Mouse (Mus musculus): Measurements from ENCODE around the gene Gm6408.
A peak's percentile ranks its signal among the peaks of the same experiment; 100 is the strongest.
"Not testable (repeated sequence)": the region's sequence is repeated elsewhere in the genome, so short reads cannot be mapped to it uniquely, and the experiment has no call there.

The Gm6408 gene

DNA sequence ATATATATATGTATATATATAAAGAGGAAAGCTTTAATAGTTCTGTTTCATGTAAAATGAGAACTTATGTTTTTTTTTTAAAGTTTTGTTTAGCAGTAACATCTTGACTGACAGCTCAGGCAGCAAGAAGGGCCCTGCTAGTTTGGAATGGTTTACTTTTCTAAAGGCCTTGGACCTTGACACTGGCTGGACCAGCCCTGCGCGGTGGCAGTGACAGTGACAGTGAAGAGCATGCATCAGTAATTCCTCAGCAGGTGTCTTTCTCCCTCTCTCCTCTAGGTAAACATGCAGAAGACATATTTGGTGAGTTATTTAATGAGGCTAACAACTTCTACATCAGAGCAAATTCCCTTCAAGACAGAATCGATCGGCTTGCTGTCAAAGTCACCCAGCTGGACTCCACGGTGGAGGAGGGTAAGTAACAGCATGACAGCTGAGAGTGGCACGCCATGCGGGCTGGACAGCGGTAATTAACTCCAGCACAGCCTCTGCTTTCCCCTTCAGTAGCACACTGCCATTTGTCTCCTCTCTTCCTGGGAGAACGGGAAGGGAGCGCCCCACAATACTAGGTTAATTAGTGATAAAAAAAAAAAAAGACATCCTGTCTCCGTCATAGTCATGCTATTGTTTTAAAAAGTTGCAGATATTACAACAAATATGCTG is 30.0 kb upstream of the Gm6408 start:
- Histone ChIP-seq H3K4me1 (replicated peaks; ENCODE audit: low read depth, low read length) (no peaks in the 10 kb centered on the region), H3K36me3 (ENCODE audit: insufficient read depth, low read length) (peaks cover 67% of the 10 kb centered on the region), H3K27me3 (ENCODE audit: insufficient read depth, low read length) (no peaks in the 10 kb centered on the region), H3K4me3 (replicated peaks; ENCODE audit: low read length) (no peak overlapping the region), H3K9me3 (ENCODE audit: low read length) (peaks cover 23% of the 10 kb centered on the region)
- no peak for TF ChIP-seq CTCF (conservative IDR thresholded peaks at IDR 0.05; ENCODE audit: low read length)
- TF ChIP-seq NANOG (IDR thresholded peaks at IDR 0.05; ENCODE audit: borderline replicate concordance, low read length): no peak
- no peak for TF ChIP-seq POU5F1 (IDR thresholded peaks at IDR 0.05; ENCODE audit: borderline replicate concordance, low read length)

- no peaks in the 10 kb centered on the region for H3K27me3 ChIP-seq (ENCODE audit: insufficient read depth, low read length)
- H3K4me1 ChIP-seq (replicated peaks; ENCODE audit: low read depth, low read length): no peaks in the 10 kb centered on the region
- peaks cover 65% of the 10 kb centered on the region for H3K36me3 ChIP-seq (ENCODE audit: insufficient read depth, low read length)
- H3K4me3 ChIP-seq (replicated peaks; ENCODE audit: low read length): no peak overlapping the region
- H3K9me3 ChIP-seq (ENCODE audit: low read length): peaks cover 5% of the 10 kb centered on the region; the same call in 1 of the 2 replicates
- TF ChIP-seq NANOG (IDR thresholded peaks at IDR 0.05; ENCODE audit: borderline replicate concordance, low read length) (no peak), POU5F1 (IDR thresholded peaks at IDR 0.05; ENCODE audit: borderline replicate concordance, low read length) (no peak), CTCF (conservative IDR thresholded peaks at IDR 0.05; ENCODE audit: low read length) (no peak)
Observed at GRCm38 (mm10) chr5:146453556-146453955, 28.2 kb upstream of the Gm6408 start.

DNA sequence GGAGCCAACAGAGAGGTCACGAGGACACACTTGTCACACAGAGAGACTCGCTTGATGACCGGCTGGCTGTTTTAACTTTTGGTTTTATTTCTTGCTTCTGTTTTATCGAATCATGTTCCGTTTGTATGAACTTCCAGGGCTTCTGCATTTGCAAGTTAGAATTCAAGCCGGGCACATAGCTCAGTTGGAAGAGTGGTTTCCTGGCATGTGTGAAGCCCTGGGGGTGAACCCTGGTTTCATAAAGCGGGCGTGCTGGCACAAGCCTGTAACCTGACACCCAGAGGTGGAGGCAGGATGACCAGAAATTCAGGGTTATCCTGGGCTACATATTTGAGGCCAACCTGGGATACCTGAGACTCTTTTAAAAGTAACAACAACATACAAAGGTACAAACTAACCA is 20.2 kb upstream of the Gm6408 start:
- Histone ChIP-seq H3K4me1 (replicated peaks; ENCODE audit: low read depth, low read length) (peaks cover 17% of the 10 kb centered on the region), H3K27me3 (ENCODE audit: insufficient read depth, low read length) (no peaks in the 10 kb centered on the region), H3K4me3 (replicated peaks; ENCODE audit: low read length) (no peak overlapping the region), H3K9me3 (ENCODE audit: low read length) (no peaks in the 10 kb centered on the region), H3K36me3 (ENCODE audit: insufficient read depth, low read length) (peaks cover 80% of the 10 kb centered on the region)
- no peak for TF ChIP-seq POU5F1 (IDR thresholded peaks at IDR 0.05; ENCODE audit: borderline replicate concordance, low read length)
- TF ChIP-seq CTCF (conservative IDR thresholded peaks at IDR 0.05; ENCODE audit: low read length): no peak
- TF ChIP-seq NANOG (IDR thresholded peaks at IDR 0.05; ENCODE audit: borderline replicate concordance, low read length): no peak

GRCm38 (mm10) chr5:146466663-146467062 is 15.1 kb upstream of the Gm6408 start:
- no peak overlapping the region for H3K4me3 ChIP-seq (replicated peaks; ENCODE audit: low read length)
- no peaks in the 10 kb centered on the region for H3K27me3 ChIP-seq (ENCODE audit: insufficient read depth, low read length)
- H3K36me3 ChIP-seq (ENCODE audit: insufficient read depth, low read length): peaks cover 84% of the 10 kb centered on the region
- H3K4me1 ChIP-seq (replicated peaks; ENCODE audit: low read depth, low read length): peaks cover 9% of the 10 kb centered on the region
- no peaks in the 10 kb centered on the region for H3K9me3 ChIP-seq (ENCODE audit: low read length)
- TF ChIP-seq POU5F1 (IDR thresholded peaks at IDR 0.05; ENCODE audit: borderline replicate concordance, low read length) (no peak), NANOG (IDR thresholded peaks at IDR 0.05; ENCODE audit: borderline replicate concordance, low read length) (no peak), CTCF (conservative IDR thresholded peaks at IDR 0.05; ENCODE audit: low read length) (no peak)

- H3K36me3 ChIP-seq (ENCODE audit: insufficient read depth, low read length): peaks cover 78% of the 10 kb centered on the region
- no peaks in the 10 kb centered on the region for H3K9me3 ChIP-seq (ENCODE audit: low read length)
- no peak overlapping the region for H3K4me3 ChIP-seq (replicated peaks; ENCODE audit: low read length)
- H3K27me3 ChIP-seq (ENCODE audit: insufficient read depth, low read length): no peaks in the 10 kb centered on the region
- TF ChIP-seq CTCF (conservative IDR thresholded peaks at IDR 0.05; ENCODE audit: low read length) (no peak), NANOG (IDR thresholded peaks at IDR 0.05; ENCODE audit: borderline replicate concordance, low read length) (no peak), POU5F1 (IDR thresholded peaks at IDR 0.05; ENCODE audit: borderline replicate concordance, low read length) (no peak)
- peaks cover 8% of the 10 kb centered on the region for H3K4me1 ChIP-seq (replicated peaks; ENCODE audit: low read depth, low read length)
Observed at GRCm38 (mm10) chr5:146468311-146468710, 13.5 kb upstream of the Gm6408 start.

DNA sequence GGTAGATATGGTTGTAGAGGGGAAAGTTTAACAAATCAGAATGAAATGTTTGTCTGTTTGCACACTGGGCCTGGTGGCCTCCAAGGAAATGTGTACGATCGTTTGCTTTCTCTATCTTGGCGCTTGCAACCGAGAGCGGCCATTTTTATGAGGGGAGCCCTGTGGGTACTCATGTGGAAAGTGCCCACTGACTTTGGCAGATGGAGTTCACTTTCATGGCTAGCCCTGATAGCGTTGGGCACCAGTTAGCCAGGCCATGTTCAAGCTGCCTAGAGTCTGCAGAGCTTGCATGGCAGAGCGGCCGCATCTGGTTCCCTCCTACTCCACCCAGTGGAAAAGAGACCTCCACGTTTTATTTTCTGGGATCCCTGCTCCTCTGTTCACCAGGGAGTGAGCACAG is 10.9 kb upstream of the Gm6408 start:
- Histone ChIP-seq H3K4me3 (replicated peaks; ENCODE audit: low read length) (no peak overlapping the region), H3K9me3 (ENCODE audit: low read length) (no peaks in the 10 kb centered on the region), H3K4me1 (replicated peaks; ENCODE audit: low read depth, low read length) (peaks cover 8% of the 10 kb centered on the region), H3K36me3 (ENCODE audit: insufficient read depth, low read length) (peaks cover 62% of the 10 kb centered on the region), H3K27me3 (ENCODE audit: insufficient read depth, low read length) (no peaks in the 10 kb centered on the region)
- TF ChIP-seq CTCF (conservative IDR thresholded peaks at IDR 0.05; ENCODE audit: low read length) (no peak), POU5F1 (IDR thresholded peaks at IDR 0.05; ENCODE audit: borderline replicate concordance, low read length) (no peak)

- Histone ChIP-seq H3K9me3 (ENCODE audit: low read length) (no peaks in the 10 kb centered on the region), H3K36me3 (ENCODE audit: insufficient read depth, low read length) (peaks cover 58% of the 10 kb centered on the region), H3K27me3 (ENCODE audit: insufficient read depth, low read length) (no peaks in the 10 kb centered on the region), H3K4me3 (replicated peaks; ENCODE audit: low read length) (no peak overlapping the region), H3K4me1 (replicated peaks; ENCODE audit: low read depth, low read length) (peaks cover 8% of the 10 kb centered on the region)
- TF ChIP-seq POU5F1 (IDR thresholded peaks at IDR 0.05; ENCODE audit: borderline replicate concordance, low read length): no peak
- no peak for TF ChIP-seq CTCF (conservative IDR thresholded peaks at IDR 0.05; ENCODE audit: low read length)
- TF ChIP-seq NANOG (IDR thresholded peaks at IDR 0.05; ENCODE audit: borderline replicate concordance, low read length): no peak
Observed at GRCm38 (mm10) chr5:146471311-146471710, 10.5 kb upstream of the Gm6408 start.

DNA sequence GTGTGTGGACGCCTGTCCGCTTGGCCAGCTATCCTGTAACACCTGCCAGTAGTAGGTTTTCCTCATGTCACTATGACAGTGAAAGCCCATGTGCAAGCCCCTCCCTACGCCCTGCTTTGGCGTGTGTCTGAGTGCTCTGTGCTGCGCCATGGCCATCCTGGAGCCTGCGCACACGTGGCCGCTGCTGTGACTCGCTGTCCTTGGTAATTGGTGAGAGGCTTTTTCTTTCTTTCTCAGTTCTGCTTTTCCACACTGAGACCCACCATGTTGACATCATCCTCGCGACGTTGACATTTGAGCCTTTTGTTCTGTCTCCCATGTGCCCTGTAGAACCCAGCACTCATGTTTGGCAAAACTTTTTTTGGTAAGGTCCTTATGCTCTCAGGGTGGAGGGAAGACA is 9.9 kb upstream of the Gm6408 start:
- no peaks in the 10 kb centered on the region for H3K9me3 ChIP-seq (ENCODE audit: low read length)
- H3K4me1 ChIP-seq (replicated peaks; ENCODE audit: low read depth, low read length): peaks cover 8% of the 10 kb centered on the region
- no peak overlapping the region for H3K4me3 ChIP-seq (replicated peaks; ENCODE audit: low read length)
- no peak for TF ChIP-seq NANOG (IDR thresholded peaks at IDR 0.05; ENCODE audit: borderline replicate concordance, low read length)
- TF ChIP-seq POU5F1 (IDR thresholded peaks at IDR 0.05; ENCODE audit: borderline replicate concordance, low read length): no peak
- no peak for TF ChIP-seq CTCF (conservative IDR thresholded peaks at IDR 0.05; ENCODE audit: low read length)
- H3K36me3 ChIP-seq (ENCODE audit: insufficient read depth, low read length): peaks cover 52% of the 10 kb centered on the region
- no peaks in the 10 kb centered on the region for H3K27me3 ChIP-seq (ENCODE audit: insufficient read depth, low read length)

DNA sequence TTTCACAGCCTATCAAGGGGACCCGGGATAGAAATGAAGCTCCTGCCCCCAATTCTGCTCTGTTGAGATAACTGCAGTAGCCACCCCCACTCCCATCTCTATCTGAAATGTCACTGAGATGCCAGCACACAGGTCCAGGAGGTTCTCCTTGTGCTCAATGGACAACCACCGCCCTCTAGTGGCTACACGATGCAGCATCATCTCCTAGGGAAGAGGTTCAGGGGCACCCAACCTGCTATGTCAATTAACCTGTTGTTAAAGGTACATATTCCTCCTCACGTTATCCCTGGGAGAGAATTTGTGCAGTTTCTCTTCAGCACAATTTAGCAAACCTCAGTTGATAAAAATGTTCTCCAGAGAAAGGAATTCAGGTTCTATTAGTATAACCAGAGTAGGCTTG is 2.2 kb upstream of the Gm6408 start:
- H3K27me3 ChIP-seq (ENCODE audit: insufficient read depth, low read length); H3K4me3 ChIP-seq (replicated peaks; ENCODE audit: low read length); H3K9me3 ChIP-seq (ENCODE audit: low read length); H3K4me1 ChIP-seq (replicated peaks; ENCODE audit: low read depth, low read length); H3K36me3 ChIP-seq (ENCODE audit: insufficient read depth, low read length): not testable (repeated sequence)
- TF ChIP-seq CTCF (conservative IDR thresholded peaks at IDR 0.05; ENCODE audit: low read length): peak; percentile 40

All from E14TG2a.4 (cell line).